8 mouse cellular contexts compared by ENCODE assay signal in the genomic region with DNA sequence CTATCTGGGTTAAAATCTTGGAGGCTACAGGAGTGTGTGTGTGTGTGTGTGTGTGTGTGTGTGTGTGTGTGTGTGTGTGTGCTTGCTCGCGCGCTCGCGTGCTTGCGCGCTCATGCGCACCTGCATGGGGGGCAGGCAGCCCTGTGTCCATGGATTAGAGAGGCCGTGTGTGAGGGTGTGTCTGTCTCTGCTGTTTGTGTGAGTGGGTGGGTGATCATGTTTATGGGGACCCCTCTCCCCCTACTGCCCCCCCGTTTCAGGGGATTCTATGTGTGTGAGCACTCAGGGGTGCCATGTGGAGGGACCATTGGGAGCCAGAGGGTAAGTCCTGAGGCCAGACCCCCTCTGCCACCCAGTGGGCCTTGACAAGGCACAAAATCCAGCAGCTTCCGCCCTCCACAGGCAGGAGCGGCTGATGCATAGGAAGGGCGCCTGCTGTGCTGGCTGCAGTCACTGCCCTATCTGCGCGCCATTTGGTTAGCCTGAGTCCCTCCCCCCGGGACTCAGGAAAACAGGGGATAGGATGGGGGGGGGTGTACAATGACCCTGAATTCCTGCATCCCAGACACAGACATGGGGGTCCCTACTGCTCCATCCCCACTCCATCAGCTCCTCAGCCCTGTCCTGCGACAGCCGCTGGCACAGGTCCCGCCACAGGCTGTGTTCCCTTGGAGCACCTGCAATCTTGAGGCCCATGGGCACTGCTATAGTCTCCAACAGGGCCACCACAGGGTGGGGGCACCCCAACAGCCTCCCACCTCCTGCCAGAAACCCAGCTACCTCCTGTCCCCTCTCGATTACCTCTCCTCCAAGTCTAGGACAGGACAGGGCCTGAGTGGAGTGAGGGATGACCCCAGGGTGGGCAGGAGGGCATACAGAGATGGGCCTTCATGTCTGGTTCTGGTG. TPM values are rescaled to one million over a fixed set of nuclear protein-coding genes. Genes with fewer than 3 reads are reported as not detected.
DNase-seq lines count a peak whose midpoint lies in the region; ATAC-seq and TF ChIP-seq lines count a peak whose summit lies in the region.

No protein-coding gene starts in this region.

- peak; percentile 56 for DNase-seq in lung, embryonic 14.5 days
- no peak for DNase-seq in lung, postnatal 10 days
- DNase-seq in embryo, embryonic 10.5 days (ENCODE audit: low spot score) = peak; percentile 53
- peak; percentile 64 for DNase-seq in retina, embryonic 14.5 days (ENCODE audit: low spot score)
- no peak for DNase-seq in layer of hippocampus, adult 11-12 months (ENCODE audit: low spot score)
- no peak for DNase-seq in ovary, adult 18-20 months (ENCODE audit: low spot score)
- no peak for DNase-seq in layer of hippocampus, adult 18-20 months (ENCODE audit: low spot score in 2 of 2)

- 10% methylated on average over 20 of the region's 20 CpGs for WGBS in lung, embryonic 14.5 days
- WGBS in hindbrain, embryonic 15.5 days = 2% methylated on average over 20 of the region's 20 CpGs

- ATAC-seq in lung, embryonic 14.5 days (ENCODE audit: insufficient read depth) = peak; percentile 42; the same call in 1 of the 2 replicates
- peak; percentile 45 for ATAC-seq in hindbrain, embryonic 15.5 days (ENCODE audit: low FRiP score, low read depth)

- H3K27ac ChIP-seq in lung, embryonic 14.5 days (ENCODE audit: low read depth) = no peak overlapping the region
- peak overlapping the region; percentile 97 for H3K27ac ChIP-seq in hindbrain, embryonic 15.5 days (replicated peaks)

- peak overlapping the region; percentile 54; the same call in 1 of the 2 replicates for H3K9ac ChIP-seq in lung, embryonic 14.5 days
- peak overlapping the region; percentile 91 for H3K9ac ChIP-seq in hindbrain, embryonic 15.5 days

- peak overlapping the region; percentile 40 for H3K4me3 ChIP-seq in lung, embryonic 14.5 days (ENCODE audit: low read depth, low read length)
- H3K4me3 ChIP-seq in hindbrain, embryonic 15.5 days = peak overlapping the region; percentile 68

- H3K36me3 ChIP-seq in lung, embryonic 14.5 days (ENCODE audit: insufficient read depth) = no peaks in the 10 kb centered on the region
- peaks cover 21% of the 10 kb centered on the region for H3K36me3 ChIP-seq in hindbrain, embryonic 15.5 days

- peak overlapping the region; percentile 61 for H3K4me2 ChIP-seq in lung, embryonic 14.5 days
- peak overlapping the region; percentile 83 for H3K4me2 ChIP-seq in hindbrain, embryonic 15.5 days

- no peaks in the 10 kb centered on the region for H3K9me3 ChIP-seq in lung, embryonic 14.5 days (ENCODE audit: low read depth, low read length)
- H3K9me3 ChIP-seq in hindbrain, embryonic 15.5 days = no peaks in the 10 kb centered on the region

- peak; percentile 26; the same call in 1 of the 2 replicates for TF ChIP-seq CTCF in lung, embryonic 14.5 days (IDR thresholded peaks at IDR 0.05; ENCODE audit: low read depth)

- no peaks in the 10 kb centered on the region for H3K4me1 ChIP-seq in lung, embryonic 14.5 days (ENCODE audit: insufficient read depth)
- peaks cover 61% of the 10 kb centered on the region for H3K4me1 ChIP-seq in hindbrain, embryonic 15.5 days (replicated peaks)

- H3K27me3 ChIP-seq in lung, embryonic 14.5 days (ENCODE audit: insufficient read depth, low read length) = peaks cover 67% of the 10 kb centered on the region
- no peaks in the 10 kb centered on the region for H3K27me3 ChIP-seq in hindbrain, embryonic 15.5 days

RNA-seq across cellular contexts. Expression of a gene that starts 14.7 kb away (rescaled TPM):
- 1.5 TPM in 2 replicates for polyA plus RNA-seq in lung, embryonic 14.5 days (2014; fragmentation: Nextera tagmentation; extraction: Ambion mirVana)
- polyA plus RNA-seq in hindbrain, embryonic 15.5 days (2015; fragmentation: Nextera tagmentation; extraction: Ambion mirVana) = 16.7 and 16.9 TPM in 2 replicates
- total RNA-seq in layer of hippocampus, adult 18-20 months (2021) = 100 to 1,000 TPM; 336 to 349 TPM

RNA-seq across cellular contexts. Expression of a gene that starts 21.7 kb away (rescaled TPM):
- 0.28 TPM in 1 of 2 replicates, not detected in the other for polyA plus RNA-seq in lung, embryonic 14.5 days (2014; fragmentation: Nextera tagmentation; extraction: Ambion mirVana)
- 3.7 and 5.0 TPM in 2 replicates for polyA plus RNA-seq in hindbrain, embryonic 15.5 days (2015; fragmentation: Nextera tagmentation; extraction: Ambion mirVana)
- 10 to 100 TPM; 13.0 TPM for total RNA-seq in layer of hippocampus, adult 18-20 months (2021)

RNA-seq across cellular contexts. Expression of a gene that starts 24.3 kb away (rescaled TPM):
- polyA plus RNA-seq in lung, embryonic 14.5 days (2014; fragmentation: Nextera tagmentation; extraction: Ambion mirVana) = 82.7 and 87.6 TPM in 2 replicates
- 44.0 and 45.7 TPM in 2 replicates for polyA plus RNA-seq in hindbrain, embryonic 15.5 days (2015; fragmentation: Nextera tagmentation; extraction: Ambion mirVana)
- 100 to 1,000 TPM in 1 of 2 experiments, 10 to 100 TPM in 1; 86.1 to 100 TPM for total RNA-seq in layer of hippocampus, adult 18-20 months (2021)

RNA-seq across cellular contexts. Expression of a gene that starts 52.8 kb away (rescaled TPM):
- 122 and 133 TPM in 2 replicates for polyA plus RNA-seq in lung, embryonic 14.5 days (2014; fragmentation: Nextera tagmentation; extraction: Ambion mirVana)
- 148 and 165 TPM in 2 replicates for polyA plus RNA-seq in hindbrain, embryonic 15.5 days (2015; fragmentation: Nextera tagmentation; extraction: Ambion mirVana)
- 100 to 1,000 TPM; 235 to 245 TPM for total RNA-seq in layer of hippocampus, adult 18-20 months (2021)

RNA-seq across cellular contexts. Expression of a gene that starts 52.9 kb away (rescaled TPM):
- 9.1 and 11.3 TPM in 2 replicates for polyA plus RNA-seq in lung, embryonic 14.5 days (2014; fragmentation: Nextera tagmentation; extraction: Ambion mirVana)
- 21.3 and 23.6 TPM in 2 replicates for polyA plus RNA-seq in hindbrain, embryonic 15.5 days (2015; fragmentation: Nextera tagmentation; extraction: Ambion mirVana)
- 10 to 100 TPM; 16.2 to 17.6 TPM for total RNA-seq in layer of hippocampus, adult 18-20 months (2021)

Comparison
In these comparisons a context has a peak if more than half of its experiments do, and no peak if none do; other contexts are left out.
1. DNase-seq: peak in lung, embryonic 14.5 days (single experiment), embryo, embryonic 10.5 days (single experiment) and retina, embryonic 14.5 days (single experiment); none in lung, postnatal 10 days (single experiment), layer of hippocampus, adult 11-12 months (single experiment), ovary, adult 18-20 months (single experiment) and layer of hippocampus, adult 18-20 months (0 of 2).